Mouse (Mus musculus) T-helper 1 cell (primary cell): ENCODE results near the gene Tymp.

ENCODE experiments used
- in situ Hi-C: fragments of 300-600 bp; cut with MboI, MseI; formaldehyde crosslinking; loops from one replicate; pipeline ENCODE4 v1.15.1; 2025; ENCODE audit warnings: high pct_unique_total_duplicates

Gene Tymp

DNA sequence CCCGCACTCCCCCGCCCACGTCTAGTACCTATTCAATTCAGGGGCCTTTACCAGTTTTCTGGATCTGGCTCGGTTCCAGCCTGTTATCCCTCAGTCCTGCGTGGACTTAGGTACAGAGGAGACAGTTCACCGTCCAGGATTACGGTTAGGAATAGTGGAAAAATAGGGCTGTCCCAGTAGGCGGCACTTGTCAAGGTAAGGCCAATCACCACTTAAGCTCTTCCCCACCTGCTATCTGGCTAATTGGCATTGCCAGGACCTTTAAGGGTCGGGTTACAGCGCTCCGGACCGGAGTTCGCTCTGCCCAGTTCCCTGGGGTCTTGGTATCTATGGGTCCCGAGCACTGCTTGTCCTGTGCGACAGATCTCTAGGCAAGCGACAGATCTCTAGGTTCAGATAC lies at the start of gene Tymp:
TSS of gene Tymp (minus strand) at position 83 of the 400 bp plus-strand sequence.
- in situ Hi-C loops: no loop called here

DNA sequence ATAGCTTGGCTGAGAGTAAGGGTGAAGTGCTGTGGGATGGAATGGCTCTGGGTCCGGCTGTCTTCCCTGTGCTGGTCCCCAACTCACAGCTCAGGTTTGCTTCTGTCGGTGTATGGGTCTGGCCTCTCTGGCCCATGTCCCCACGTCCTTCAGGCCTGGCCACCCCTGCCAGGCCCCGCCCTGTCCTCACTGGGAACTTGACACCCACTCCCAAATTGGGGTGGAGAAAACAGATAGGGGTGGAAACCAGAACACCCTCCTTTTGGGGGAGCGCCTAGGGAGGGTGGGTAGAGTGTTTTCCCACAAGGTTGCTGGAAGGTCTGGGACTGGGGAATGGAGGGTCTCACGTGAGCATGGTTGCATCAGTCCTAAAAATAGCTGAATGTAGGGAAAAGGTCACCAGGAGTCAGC lies 48.9 kb upstream of the Tymp start, which contains the start of gene Cpt1b:
TSS of gene Cpt1b (minus strand) at position 153 of the 411 bp plus-strand sequence.
- in situ Hi-C loops: loop anchor here (5.0 kb wide), 1 partner anchor 53 kb away; the partner anchor contains the start of gene Sco2

DNA sequence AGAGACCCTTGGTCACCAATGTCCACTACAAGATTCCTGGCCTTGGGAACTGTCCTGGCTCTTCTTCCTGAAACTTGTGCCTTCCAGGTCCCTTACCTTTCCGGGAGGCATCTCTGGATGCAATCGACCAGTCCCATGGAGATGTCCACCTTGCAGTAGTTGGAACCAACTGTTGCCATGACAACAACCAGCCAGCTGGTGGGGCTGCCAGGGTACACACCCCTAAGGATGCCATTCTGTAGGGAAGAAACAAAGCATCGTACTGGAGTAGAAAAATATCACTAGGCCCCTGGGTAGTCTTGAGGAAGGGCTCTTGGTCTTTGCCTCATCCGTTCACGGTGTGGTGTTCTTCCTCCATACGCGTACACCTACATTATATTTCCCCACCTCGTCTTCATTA lies 47.8 kb upstream of the Tymp start:
- in situ Hi-C loops: loop anchor here (5.0 kb wide), 1 partner anchor 52 kb away; the partner anchor contains the start of gene Sco2

DNA sequence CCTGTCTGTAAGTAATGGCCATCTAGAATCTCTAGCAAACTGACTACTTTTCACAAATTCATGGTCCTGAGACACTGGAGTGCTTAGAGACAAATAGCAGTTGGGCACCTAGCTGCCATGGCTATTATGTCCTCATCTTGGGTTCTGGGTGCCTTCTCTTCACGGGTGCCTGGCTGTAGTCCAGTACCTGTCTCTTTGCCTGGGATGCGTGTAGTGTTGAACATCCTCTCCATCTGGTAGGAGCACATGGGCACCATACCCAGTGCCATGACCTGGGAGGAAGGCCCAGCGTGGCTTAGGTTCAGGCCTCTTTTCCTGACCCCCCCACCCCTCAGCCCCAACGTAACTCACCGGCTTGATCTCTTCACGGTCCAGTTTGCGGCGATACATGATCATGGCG lies 45.1 kb upstream of the Tymp start:
- in situ Hi-C loops: no loop called here

DNA sequence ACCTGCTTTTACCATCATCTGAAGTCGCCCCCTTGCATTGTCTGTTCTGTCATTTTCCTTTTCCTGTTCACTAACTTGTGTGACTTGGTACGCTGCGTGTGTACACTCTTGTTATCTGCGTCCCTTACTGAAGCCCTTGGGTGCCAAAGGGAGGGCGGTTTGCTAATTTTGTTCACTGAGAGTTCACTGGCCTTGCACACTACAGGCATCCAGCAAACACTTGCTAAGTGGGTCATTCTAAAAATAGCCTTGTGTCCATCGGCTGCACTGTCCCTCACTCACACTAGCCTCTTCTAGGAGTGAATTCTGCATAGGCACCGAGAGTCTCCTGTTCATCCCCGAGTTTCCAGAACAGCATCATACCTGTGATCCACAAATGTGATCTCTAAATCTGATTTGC lies 38.4 kb upstream of the Tymp start:
- in situ Hi-C loops: no loop called here

DNA sequence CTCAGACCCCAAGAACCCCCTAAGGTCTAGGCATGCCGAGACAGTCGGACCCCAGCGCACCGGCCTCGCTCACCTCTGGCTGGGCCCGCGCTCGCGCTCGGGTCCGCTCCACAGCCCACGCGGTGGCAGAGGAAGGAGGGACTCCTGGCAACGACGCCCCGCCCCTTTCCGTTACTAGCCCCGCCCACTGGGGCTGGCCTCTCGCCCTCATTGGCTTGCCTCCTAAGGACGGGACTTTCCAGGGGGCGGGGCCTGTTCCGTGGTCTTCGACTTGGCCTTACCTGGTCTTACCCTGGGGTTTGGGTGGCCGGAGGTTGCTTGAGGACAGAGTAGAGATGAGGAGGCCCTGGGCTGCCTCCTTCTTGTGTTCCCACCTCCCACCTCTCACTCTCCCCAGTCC lies 33.3 kb upstream of the Tymp start, which contains the start of gene Syce3:
TSS of gene Syce3 (minus strand) at position 386 of the 400 bp plus-strand sequence.
- in situ Hi-C loops: no loop called here

DNA sequence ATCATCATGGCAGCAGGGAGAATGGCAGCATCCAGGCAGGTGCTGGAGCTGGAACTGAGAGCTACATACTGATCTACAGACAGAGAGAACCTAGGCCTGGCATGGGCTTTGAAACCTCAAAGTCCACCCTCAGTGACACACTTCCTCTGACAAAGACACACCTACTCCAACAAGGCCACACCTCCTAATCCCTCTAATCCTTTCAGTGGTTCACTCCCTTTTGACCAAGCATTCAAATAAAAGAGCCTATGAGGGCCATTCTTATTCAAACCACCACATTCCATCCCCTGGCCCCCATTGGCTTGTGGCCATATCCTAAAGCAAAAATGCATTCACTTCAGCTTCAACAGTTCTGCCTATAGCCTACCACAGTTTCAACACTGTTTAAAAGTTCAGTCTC lies 29.9 kb upstream of the Tymp start:
- in situ Hi-C loops: no loop called here

DNA sequence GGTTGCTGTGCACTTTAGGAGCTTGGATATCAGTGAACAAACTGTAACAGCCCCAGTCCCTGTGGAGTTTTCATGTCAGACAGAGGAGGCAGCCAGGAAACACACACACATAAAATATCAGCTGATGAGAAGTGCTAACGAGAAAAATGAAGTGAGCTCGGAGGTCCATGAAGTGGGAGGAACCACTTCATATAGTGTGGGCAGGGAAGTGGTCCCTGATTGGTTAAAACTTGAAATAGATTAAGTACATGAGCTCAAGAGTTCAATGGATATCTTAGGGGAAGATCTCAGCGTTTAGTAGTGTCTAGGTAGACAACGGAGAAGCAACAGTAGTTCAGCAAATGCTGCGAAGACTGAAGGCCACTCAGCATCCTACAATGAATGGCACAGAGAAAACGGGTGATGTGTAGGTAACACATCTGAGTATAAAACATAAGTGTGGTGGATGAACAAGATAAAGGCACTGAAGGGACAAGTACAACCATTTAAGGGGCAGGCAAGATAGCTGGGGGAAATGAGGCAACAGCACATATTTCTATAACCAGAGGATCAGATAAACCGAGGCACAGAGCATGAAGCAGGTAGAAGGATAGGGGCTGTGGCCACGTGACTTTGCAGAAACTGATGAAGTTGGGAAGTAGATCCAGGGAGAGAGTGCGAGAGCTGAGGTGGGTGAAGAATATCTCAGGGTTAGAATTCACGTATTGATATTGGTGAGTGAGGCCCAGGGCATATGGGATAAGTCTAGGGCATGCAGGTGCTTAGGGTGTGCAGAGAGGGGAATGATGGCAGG lies 28.2 kb upstream of the Tymp start:
- in situ Hi-C loops: no loop called here

DNA sequence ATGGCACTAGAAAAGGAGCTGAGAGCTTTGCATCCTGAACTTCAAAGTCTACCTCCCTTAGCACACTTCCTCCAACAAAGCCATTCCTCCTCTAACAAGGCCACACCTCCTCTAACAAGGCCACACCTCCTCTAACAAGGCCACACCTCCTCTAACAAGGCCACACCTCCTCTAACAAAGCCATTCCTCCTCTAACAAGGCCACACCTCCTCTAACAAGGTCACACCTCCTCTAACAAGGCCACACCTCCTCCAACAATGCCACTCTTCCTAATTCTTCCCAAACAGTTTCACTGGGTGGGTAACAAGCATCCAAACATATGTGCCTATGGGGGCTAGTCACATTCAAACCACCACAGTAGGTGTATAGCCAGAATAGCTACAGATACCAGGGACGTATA lies 25.6 kb upstream of the Tymp start:
- in situ Hi-C loops: no loop called here

DNA sequence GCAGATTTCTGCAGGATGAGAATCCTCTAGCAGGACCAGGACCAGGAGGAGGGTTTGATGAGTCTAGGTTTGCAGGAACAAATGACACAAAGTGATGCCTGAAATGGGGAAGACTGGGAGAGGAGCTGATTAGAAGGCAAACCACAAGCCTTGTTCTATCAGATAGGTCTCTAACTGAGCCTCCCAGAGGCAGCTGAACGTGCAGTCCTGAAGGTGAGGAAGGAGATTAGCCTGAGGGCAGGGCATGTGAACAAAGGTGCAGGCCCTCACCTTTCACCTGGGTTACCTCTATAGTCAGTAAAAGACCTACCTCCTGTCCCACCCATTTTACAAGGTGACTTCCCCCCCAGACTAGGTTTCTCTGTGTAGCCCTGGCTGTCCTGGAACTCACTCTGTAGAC lies 22.9 kb upstream of the Tymp start:
- in situ Hi-C loops: no loop called here

DNA sequence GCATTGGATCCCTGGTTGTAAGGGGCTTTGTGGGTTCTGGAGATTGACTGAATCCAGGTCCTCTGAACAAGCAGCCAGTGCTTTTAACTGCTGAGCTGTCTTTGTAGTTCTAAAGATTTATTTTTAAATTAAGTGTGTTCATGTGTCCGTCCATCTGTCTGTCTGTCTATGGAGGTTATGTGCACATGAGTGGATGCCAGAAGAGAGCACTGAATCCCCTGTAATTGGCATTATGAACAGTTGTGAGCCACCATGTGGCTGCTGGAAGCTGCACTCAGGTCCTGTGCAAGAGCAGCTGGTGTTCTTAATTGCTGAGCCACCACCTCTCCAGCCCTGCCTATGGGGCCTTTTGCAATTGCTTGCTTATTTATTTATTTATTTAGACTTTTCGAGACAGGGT lies 21.3 kb upstream of the Tymp start:
- in situ Hi-C loops: no loop called here

DNA sequence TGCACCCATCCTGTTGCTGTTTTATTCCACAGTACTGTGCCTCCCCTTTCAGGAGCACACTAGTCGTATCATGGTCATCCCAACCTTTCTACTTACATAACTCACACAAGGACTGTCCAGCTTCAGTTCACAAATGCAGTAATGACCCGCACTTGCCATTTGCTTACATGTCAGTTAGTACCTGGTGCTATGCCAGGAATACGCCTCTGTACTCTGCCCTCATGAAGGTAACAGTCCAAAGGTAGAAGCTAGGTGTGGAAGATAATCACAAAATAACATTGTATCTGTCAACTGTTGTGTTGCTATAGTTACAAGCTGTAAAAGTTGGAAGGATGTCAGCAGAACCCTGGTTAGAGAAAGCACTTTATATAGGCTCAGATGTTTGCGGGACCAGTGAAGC lies 20.0 kb upstream of the Tymp start:
- in situ Hi-C loops: no loop called here

DNA sequence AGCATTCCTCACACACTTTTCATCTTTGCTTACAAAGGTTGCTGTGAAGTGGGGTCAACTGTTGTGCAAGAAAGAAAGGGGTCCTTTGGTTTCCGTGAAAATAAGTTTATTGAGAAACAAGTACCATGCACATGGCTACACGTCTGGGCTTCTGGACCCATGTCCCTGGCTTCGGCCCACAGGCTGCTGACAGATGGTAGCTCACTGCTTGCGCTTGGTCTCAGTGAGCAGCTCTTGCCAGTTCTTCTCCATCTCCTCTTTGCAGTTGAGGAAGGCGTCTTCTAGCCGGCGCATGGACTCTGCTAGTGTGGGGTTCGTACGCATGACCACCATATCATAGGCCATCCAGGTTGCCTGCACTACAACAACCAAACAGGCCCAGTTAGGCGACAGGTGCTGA lies 13.2 kb upstream of the Tymp start:
- in situ Hi-C loops: no loop called here

DNA sequence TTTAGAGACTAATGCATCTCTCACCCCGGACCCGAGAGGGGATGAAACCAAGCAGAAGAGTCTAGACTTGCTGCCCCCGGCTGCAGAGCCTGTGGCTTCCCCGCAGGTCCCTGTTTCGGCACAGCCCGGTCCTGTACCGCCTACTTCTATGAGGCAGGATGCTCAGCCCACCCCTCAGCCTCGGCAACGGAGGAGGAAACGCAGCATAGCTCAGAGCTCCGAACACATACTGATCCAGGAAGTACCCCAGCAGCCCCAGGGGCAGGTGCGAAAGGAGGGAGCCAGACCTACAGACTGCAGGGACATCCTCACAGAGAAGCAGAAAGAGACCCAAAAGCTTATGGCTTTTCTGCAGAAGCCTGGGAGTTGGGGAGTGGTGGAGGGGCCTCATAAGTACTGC lies 10.3 kb upstream of the Tymp start:
- in situ Hi-C loops: no loop called here

DNA sequence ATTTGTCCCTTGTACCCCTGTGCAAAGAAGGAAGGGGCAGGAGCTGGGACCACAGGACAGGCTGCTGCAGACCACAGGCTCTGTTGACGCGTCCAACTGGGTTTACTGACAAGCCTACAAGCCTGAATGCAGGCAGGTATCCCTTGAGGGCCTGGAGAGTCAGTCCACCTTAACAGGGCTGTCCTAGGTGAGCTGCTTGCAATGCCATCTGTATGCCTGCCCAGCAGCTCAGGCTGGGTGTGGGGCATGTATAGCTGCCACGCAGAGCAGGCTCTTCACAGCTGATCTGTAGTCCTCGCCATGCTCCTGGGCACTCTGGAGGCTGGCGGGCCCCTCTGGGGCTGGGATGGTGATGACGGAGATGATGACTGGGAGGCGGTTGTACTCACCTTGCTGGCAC lies 7.8 kb upstream of the Tymp start, which contains the start of gene Klhdc7b:
TSS of gene Klhdc7b (plus strand) at position 301 of the 400 bp plus-strand sequence.
- in situ Hi-C loops: no loop called here

DNA sequence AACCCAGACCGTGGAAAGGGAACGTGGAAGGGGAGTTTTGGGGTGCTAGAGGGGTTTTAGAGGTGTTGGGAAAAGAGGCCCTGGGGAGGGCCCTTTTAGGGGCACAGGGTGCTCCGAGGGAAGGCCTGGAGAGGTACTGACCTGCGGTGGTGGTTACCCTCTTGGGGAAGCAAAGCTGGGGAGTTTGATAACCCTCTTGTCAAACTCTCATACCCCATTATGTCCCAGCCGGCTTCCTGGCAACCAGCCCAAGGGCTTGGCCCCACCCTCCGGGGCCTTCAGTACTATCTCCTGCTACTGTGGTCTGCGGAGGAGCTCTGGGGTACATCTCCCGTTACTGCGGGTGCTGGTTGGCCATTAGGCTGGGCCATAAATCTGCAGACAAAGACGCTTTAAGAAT lies 2.6 kb upstream of the Tymp start:
- in situ Hi-C loops: no loop called here

DNA sequence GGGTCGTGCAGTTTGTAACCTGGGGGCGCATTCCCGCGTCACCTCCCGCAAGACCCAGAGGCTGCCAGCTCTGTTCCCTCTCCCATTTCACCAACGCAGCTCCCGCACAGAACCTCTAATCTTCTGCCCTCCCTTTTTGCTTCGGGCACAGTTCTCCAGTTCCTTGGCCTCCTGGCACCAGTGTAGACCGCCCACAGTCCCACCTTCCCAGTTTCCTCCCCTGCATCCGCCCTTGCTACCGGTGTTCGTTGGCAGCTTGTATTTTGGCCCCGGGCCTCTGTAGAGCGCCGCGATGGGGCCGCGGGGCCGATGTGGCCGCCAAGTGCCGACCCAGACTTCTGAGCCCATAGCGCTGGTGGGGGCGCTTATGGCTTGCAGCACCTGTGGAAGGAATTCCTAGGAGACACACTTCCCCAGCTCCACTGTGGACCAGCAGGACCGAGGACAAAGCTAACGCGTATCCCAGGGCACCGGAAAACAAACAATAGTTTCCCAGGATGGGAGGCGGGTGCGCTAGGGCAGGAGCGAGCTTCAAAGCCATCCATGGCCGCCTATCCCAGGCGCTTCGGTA lies 2.1 kb upstream of the Tymp start, which contains the start of gene Odf3b:
TSS of gene Odf3b (minus strand) at position 452 of the 571 bp plus-strand sequence.
- in situ Hi-C loops: no loop called here

DNA sequence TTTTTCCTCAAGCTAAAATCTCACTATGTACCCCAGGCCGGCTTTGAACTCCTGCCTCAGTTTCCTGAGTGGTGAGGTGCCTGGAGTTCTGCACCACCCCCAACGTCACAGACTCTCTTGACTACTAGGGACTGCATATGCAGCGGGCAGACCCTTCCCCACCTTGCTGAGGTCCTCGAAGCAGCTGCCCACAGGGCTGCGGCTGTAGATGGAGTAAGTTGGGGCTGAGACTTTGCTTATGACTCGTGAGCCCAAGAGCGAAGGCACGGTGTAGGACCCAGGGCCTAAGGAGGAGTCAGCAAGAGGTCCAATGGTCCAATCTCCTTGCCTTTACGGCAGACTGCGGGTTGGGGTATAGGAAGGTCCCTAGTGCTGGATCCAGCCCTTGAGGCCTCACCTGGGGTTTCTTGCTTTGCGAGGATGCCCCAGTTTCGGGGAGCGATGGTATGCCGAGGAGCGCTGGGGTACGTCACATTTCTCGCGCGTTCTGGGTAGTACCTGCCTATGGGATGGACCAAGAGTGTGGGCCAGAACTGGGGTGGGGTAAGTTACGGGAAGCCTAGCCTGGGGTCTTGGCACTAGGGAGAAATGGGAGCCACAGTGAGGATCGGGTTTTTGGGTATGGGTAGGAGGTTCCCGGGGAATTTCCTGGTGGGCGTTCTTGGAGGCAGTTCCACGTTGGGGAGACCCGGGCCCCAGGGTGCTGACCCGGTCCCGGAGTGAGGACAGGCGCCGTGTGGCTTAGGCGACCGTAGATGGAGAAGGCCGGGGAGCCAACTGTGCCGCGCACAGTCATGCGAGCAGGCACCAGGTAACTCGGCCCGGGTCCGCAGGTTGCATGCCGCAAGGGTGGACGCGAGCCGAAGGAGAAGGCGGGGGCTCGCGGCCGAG lies 1.3 kb upstream of the Tymp start:
- in situ Hi-C loops: no loop called here

DNA sequence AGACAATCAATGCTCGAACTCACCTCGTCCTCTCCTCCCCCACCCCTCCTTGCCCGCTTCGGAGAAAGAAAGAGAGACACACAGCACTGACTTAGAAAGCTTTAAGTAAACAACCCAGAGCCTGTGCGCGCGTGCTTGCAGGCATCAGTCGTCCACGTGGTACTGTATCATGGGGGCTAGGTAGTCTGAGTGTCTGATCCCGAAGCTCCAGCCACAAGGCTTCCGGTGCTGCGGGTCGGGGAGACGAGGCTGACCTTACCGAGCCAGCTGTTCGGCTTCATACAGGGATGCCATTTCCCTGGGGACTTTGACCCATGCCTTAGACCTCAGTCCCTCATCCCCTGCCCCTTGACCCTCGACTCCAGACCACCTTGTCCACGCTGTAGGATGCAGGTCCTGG lies 523 bp upstream of the Tymp start:
- in situ Hi-C loops: no loop called here

DNA sequence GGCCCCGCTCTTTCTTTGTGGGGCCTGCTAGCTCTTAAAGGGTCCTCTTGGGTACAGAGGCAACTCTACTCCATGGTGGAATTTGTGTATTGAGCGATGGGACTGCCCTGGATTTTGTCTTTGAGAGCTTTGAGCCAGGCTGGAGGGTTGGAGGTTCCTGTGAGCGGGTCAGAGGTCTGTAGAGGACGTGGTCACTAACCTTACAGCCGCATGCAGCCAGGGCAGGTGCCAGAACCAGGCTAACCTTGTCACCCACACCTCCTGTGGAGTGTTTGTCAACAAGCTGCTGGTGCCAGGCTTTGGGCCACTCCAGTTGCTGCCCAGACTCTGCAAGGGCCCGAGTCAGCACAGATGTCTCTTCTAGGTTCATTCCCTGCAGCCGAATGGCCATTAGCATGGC lies 799 bp downstream of the Tymp start:
- in situ Hi-C loops: no loop called here

DNA sequence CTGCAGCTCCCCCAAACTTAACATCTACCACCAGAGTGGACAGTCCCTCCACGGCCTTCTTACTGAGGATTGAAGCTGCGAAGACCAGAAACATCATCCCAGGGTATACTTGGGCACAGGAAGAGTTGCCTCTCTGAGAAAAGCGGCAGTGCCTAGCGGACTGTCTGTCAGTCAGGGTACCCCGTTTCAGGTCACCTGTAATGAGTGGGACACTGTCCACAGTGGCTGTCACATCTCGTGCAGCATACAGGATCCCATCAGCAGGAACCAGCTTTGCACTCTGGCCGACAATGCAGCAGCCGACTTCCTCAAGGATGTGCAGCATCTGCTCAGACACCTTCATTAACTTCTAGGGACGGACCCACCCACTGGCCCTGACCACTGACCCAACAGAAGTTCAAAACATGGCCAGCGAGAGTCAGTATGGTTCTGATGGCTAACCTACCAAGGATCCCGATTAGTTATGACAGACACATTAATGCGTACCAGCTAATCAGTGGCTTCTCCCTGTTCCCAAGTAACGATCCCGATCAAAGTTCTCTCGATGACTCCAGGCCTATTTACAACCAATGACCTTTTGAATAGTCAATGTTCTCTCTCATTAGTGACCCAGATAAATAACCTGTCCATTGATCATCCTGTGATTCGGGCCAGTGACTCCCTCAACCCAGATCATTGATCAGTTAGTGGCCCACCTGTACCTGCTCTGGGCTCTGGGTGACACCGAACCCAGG lies 1.9 kb downstream of the Tymp start:
- in situ Hi-C loops: loop anchor here (5.0 kb wide), 1 partner anchor 52 kb away; the partner anchor contains the start of genes C730034F03Rik, Chkb, Cpt1b and Gm44502
